Mouse (Mus musculus) C2C12 (cell line): Measurements from ENCODE around the gene Olfr318.

Experiments used
- CEBPB ChIP-seq: IDR thresholded peaks from one replicate; pipeline ENCODE4 v1.6.1; 2011; ENCODE audit warnings: low read depth, mild to moderate bottlenecking, control low read depth, moderate library complexity
- CTCF ChIP-seq: IDR thresholded peaks from one replicate; pipeline ENCODE4 v1.5.1; 2011; ENCODE audit not compliant: control insufficient read depth, insufficient read depth, insufficient read length
- MAX ChIP-seq: IDR thresholded peaks from one replicate; pipeline ENCODE4 v1.6.1; 2011; ENCODE audit warnings: mild to moderate bottlenecking, control low read depth
- USF1 ChIP-seq: IDR thresholded peaks from one replicate; pipeline ENCODE4 v1.6.1; 2011; ENCODE audit warnings: low read depth, mild to moderate bottlenecking, control low read depth, moderate library complexity

- TF ChIP-seq USF1 (no peak), CTCF (no peak), CEBPB (no peak), MAX (no peak)
Measured at GRCm38 (mm10) chr11:58752434-58752833, 28.6 kb upstream of the Olfr318 start, which contains the start of gene Olfr316.
